Mouse (Mus musculus) ES-Bruce4 (cell line): ENCODE data around the gene Kcnq2.

Experiments used
- CTCF ChIP-seq: IDR thresholded peaks from one replicate; pipeline ENCODE4 v1.8.1; 2011; ENCODE audit warnings: low read depth, low read length
- EP300 ChIP-seq: IDR thresholded peaks from 2 replicates; pipeline ENCODE4 v1.6.1; 2011; ENCODE audit warnings: low read depth, low read length; ENCODE audit not compliant: insufficient read depth
- POLR2A ChIP-seq: IDR thresholded peaks from one replicate; pipeline ENCODE4 v1.8.1; 2011; ENCODE audit warnings: low read length; ENCODE audit not compliant: insufficient read depth

GRCm38 (mm10) chr2:181122642-181123041, 12.5 kb downstream of the Kcnq2 start:
- TF ChIP-seq CTCF (no peak), EP300 (no peak), POLR2A (no peak)
